Mouse (Mus musculus) neural tube, embryonic 12.5 days (tissue): ENCODE results near the gene Sbk3. TPM values are rescaled to one million over a fixed set of nuclear protein-coding genes. Genes with fewer than 3 reads are reported as not detected.

Source experiments
- polyA plus RNA-seq: library from polyadenylated mRNA; unstranded; fragments of >200 nt; fragmentation: Nextera tagmentation; extraction: Ambion mirVana; gene quantifications from 2 replicates; pipeline ENCODE4 v1.2.1, GENCODE M21; 2016

The Sbk3 gene
- polyA plus RNA-seq, 1 experiment from 2014 or later = 0.11 TPM

Other genes with a start within 250 kb of the Sbk3 start
- gene Tmem150b, start 245.9 kb downstream of the Sbk3 start, polyA plus RNA-seq = 0.11 and 0.14 TPM in 2 replicates
- 96.5 and 98.5 TPM in 2 replicates for gene Kmt5c, start 231.1 kb downstream of the Sbk3 start, polyA plus RNA-seq
- gene Cox6b2, start 218.1 kb downstream of the Sbk3 start, polyA plus RNA-seq = 27.3 and 33.4 TPM in 2 replicates
- gene Fam71e2, start 199.9 kb downstream of the Sbk3 start, polyA plus RNA-seq = not detected in 2 replicates
- gene Il11, start 188.3 kb downstream of the Sbk3 start, polyA plus RNA-seq = 0.34 and 0.51 TPM in 2 replicates
- not detected in 2 replicates for gene Tmem190, start 188.2 kb downstream of the Sbk3 start, polyA plus RNA-seq
- gene Tmem238, start 181.5 kb downstream of the Sbk3 start, polyA plus RNA-seq = 2.7 and 3.1 TPM in 2 replicates
- gene Rpl28, start 178.3 kb downstream of the Sbk3 start, polyA plus RNA-seq = 311 and 322 TPM in 2 replicates
- 380 and 386 TPM in 2 replicates for gene Ube2s, start 158.6 kb downstream of the Sbk3 start, polyA plus RNA-seq
- 6.0 and 6.5 TPM in 2 replicates for gene Shisa7, start 126.5 kb downstream of the Sbk3 start, polyA plus RNA-seq
- 4.8 and 5.4 TPM in 2 replicates for gene Isoc2b, start 100.9 kb downstream of the Sbk3 start, polyA plus RNA-seq
- gene Isoc2a, start 94.0 kb downstream of the Sbk3 start, polyA plus RNA-seq = 0.91 and 0.93 TPM in 2 replicates
- gene Gm36210, start 64.7 kb downstream of the Sbk3 start, polyA plus RNA-seq = 0.29 TPM in 1 of 2 replicates, not detected in the other
- gene Zfp628, start 56.0 kb downstream of the Sbk3 start, polyA plus RNA-seq = 4.4 and 4.5 TPM in 2 replicates
- 13.0 and 13.7 TPM in 2 replicates for gene Nat14, start 49.1 kb downstream of the Sbk3 start, polyA plus RNA-seq
- gene Ssc5d, start 45.4 kb downstream of the Sbk3 start, polyA plus RNA-seq = 2.5 and 3.0 TPM in 2 replicates
- gene Sbk2, start 6.8 kb downstream of the Sbk3 start, polyA plus RNA-seq = 0.13 TPM in 2 replicates
- gene Zfp579, start 25.0 kb upstream of the Sbk3 start, polyA plus RNA-seq = 52.4 and 57.5 TPM in 2 replicates
- gene Zfp524, start 43.2 kb upstream of the Sbk3 start, polyA plus RNA-seq = 8.2 and 8.7 TPM in 2 replicates
- gene Fiz1, start 43.5 kb upstream of the Sbk3 start, polyA plus RNA-seq = 62.0 and 63.3 TPM in 2 replicates
- gene Gm44973, start 44.3 kb upstream of the Sbk3 start, polyA plus RNA-seq = 0.26 TPM in 1 of 2 replicates, not detected in the other
- 6.6 and 6.9 TPM in 2 replicates for gene Zfp865, start 49.2 kb upstream of the Sbk3 start, polyA plus RNA-seq
- gene Ccdc106, start 49.4 kb upstream of the Sbk3 start, polyA plus RNA-seq = 14.3 and 17.0 TPM in 2 replicates
- not detected in 2 replicates for gene 4632433K11Rik, start 63.0 kb upstream of the Sbk3 start, polyA plus RNA-seq
- gene Zfp784, start 67.3 kb upstream of the Sbk3 start, polyA plus RNA-seq = 4.2 and 5.9 TPM in 2 replicates
- gene Zfp580, start 80.4 kb upstream of the Sbk3 start, polyA plus RNA-seq = 53.5 and 56.0 TPM in 2 replicates
- 147 and 163 TPM in 2 replicates for gene U2af2, start 91.0 kb upstream of the Sbk3 start, polyA plus RNA-seq
- gene Epn1, start 109.1 kb upstream of the Sbk3 start, polyA plus RNA-seq = 73.4 and 80.5 TPM in 2 replicates
- gene Rfpl4, start 145.8 kb upstream of the Sbk3 start, polyA plus RNA-seq = 0.18 TPM in 1 of 2 replicates, not detected in the other
- gene Rasl2-9, start 154.8 kb upstream of the Sbk3 start, polyA plus RNA-seq = 0.27 and 0.38 TPM in 2 replicates
- gene Vmn1r55, start 178.5 kb upstream of the Sbk3 start, polyA plus RNA-seq = 0.01 and 0.08 TPM in 2 replicates
- not detected in 2 replicates for gene Vmn1r56, start 225.6 kb upstream of the Sbk3 start, polyA plus RNA-seq
- gene Vmn1r57, start 247.3 kb upstream of the Sbk3 start, polyA plus RNA-seq = not detected in 2 replicates